Mouse (Mus musculus) testis, adult 2 months (tissue): ENCODE measurements around the gene Gal3st2.
"Not testable (repeated sequence)": the region's sequence is repeated elsewhere in the genome, so short reads cannot be mapped to it uniquely, and the experiment has no call there.

Experiments
- CTCF ChIP-seq: fragments of 200-500 bp; IDR thresholded peaks from 2 replicates; pipeline ENCODE4 v1.5.1; 2012; ENCODE audit warnings: low read depth, mild to moderate bottlenecking, inconsistent platforms, low read length, moderate library complexity; ENCODE audit not compliant: control insufficient read depth, insufficient read depth, insufficient replicate concordance
- POLR2A ChIP-seq: fragments of 200-500 bp; IDR thresholded peaks from 2 replicates; pipeline ENCODE4 v1.6.1; 2012; ENCODE audit warnings: low read depth, mild to moderate bottlenecking, inconsistent platforms, low read length, moderate library complexity; ENCODE audit not compliant: control insufficient read depth

GRCm38 (mm10) chr1:93906690-93907089, 45.6 kb downstream of the Gal3st2 start:
- TF ChIP-seq CTCF, POLR2A: not testable (repeated sequence)
